Mouse (Mus musculus): Measurements from ENCODE around the gene Adck1. TPM values are rescaled to one million over a fixed set of nuclear protein-coding genes. Genes with fewer than 3 reads are reported as not detected.
A peak's percentile ranks its signal among the peaks of the same experiment; 100 is the strongest.

Adck1 gene
- total and polyA plus RNA-seq, 2 experiments from 2014 or later, result 40.1 to 48.7 TPM

DNA sequence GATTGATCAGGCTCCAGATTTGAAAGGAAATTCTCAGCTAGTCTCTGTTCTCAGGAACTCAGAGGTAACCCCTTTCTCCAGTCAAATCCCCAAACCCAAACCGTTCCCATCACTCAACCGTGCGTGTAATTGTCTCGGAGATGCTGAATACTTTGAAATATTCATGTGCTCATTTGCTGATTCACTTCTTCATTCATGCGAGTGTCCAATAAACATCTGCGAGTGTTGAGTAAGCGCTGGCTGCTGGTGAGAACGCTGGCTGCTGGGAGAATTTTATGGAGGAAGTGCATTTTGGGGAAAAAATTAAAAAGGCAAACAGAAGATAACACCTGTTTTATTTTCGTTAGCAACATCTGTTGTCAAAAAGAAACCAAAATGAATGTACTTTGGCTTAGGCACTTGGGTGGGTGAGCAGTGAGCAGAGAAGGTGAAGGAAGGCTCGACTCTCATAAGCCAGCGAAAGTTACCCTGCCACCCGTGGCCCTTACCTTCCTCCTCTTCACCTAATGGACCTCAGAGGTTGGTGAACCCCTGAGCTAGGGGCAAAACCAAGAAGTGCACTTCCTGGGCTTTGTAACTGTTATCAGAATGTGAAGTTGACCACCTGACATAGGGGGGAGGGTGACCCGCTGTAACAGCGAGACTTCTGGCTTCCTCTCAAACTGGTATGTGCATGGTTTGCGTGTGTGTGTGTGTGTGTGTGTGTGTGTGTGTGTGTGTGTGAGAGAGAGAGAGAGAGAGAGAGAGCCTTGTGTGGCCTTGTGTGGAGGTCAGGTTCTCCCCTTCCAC lies 76.8 kb downstream of the Adck1 start:
- DNase-seq (ENCODE audit: low spot score) (no peak), ATAC-seq (no peak)
- no peak overlapping the region for H3K9ac ChIP-seq (replicated peaks; ENCODE audit: low read length)
- no peak overlapping the region for H3K4me3 ChIP-seq (ENCODE audit: low read length)
- no peaks in the 10 kb centered on the region for H3K4me1 ChIP-seq (ENCODE audit: insufficient read depth, low read length)
- H3K4me2 ChIP-seq (ENCODE audit: low read depth, low read length), result no peak overlapping the region
- H3K36me3 ChIP-seq (ENCODE audit: insufficient read depth, low read length), result no peaks in the 10 kb centered on the region
- WGBS, result 74% methylated on average over 15 of the region's 15 CpGs
- no peaks in the 10 kb centered on the region for H3K9me3 ChIP-seq (ENCODE audit: low read length)
- no peak overlapping the region for H3K27ac ChIP-seq
- H3K27me3 ChIP-seq (ENCODE audit: insufficient read depth, low read length), result no peaks in the 10 kb centered on the region
- no peak for TF ChIP-seq CTCF (IDR thresholded peaks at IDR 0.05; ENCODE audit: low read depth)

DNA sequence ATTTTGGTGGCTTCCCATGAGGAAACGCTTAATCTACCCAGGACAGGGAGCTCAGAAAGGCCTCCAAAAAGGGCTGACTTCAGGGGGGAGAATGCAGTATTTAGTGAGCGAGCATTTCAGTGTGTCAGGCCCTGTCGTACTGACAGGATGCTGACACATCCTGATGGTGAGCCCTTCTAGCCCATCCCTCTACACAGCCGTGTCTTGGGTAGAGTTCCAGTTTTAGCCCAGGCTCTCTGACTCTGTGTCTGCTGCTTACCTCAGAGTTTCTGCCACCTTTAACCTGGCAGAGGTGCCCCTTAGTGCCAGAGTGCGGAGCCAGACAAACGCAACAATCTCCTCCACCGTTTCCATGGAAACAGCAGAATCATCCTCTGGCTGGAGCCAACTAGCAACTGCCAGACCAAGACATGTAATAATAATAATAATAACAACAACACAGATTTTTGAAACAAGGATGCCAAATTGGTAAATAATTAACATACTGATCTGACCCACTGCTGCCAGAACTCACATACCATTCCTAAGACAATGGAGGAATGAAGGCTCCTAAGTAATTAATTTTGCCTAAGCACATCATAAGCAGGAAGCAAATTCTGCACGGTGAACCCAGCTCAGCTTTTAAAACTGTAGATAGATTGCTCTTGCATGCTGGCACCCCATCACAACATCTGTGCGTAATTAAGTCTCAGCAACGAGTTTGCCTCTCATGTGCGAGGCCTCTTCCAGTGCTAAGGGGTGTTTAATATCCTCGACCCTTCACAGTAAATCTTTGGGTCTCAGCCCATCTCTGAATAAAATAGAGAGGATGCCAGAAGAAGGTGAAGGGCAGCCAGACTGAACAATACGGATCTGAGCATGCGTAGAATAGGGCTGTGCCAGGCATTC lies 81.8 kb downstream of the Adck1 start:
- Histone ChIP-seq H3K9ac (replicated peaks; ENCODE audit: low read length) (no peak overlapping the region), H3K27me3 (ENCODE audit: insufficient read depth, low read length) (no peaks in the 10 kb centered on the region), H3K4me2 (ENCODE audit: low read depth, low read length) (no peak overlapping the region), H3K27ac (peak overlapping the region; percentile 38; the same call in 1 of the 2 replicates), H3K36me3 (ENCODE audit: insufficient read depth, low read length) (no peaks in the 10 kb centered on the region), H3K4me1 (ENCODE audit: insufficient read depth, low read length) (no peaks in the 10 kb centered on the region; the same call in 1 of the 2 replicates), H3K4me3 (ENCODE audit: low read length) (no peak overlapping the region), H3K9me3 (ENCODE audit: low read length) (no peaks in the 10 kb centered on the region)
- 51% methylated on average over 14 of the region's 14 CpGs for WGBS
- no peak for TF ChIP-seq CTCF (IDR thresholded peaks at IDR 0.05; ENCODE audit: low read depth)
- DNase-seq (ENCODE audit: low spot score), result peak; percentile 57
- ATAC-seq, result peak; percentile 21; the same call in 1 of the 2 replicates

DNA sequence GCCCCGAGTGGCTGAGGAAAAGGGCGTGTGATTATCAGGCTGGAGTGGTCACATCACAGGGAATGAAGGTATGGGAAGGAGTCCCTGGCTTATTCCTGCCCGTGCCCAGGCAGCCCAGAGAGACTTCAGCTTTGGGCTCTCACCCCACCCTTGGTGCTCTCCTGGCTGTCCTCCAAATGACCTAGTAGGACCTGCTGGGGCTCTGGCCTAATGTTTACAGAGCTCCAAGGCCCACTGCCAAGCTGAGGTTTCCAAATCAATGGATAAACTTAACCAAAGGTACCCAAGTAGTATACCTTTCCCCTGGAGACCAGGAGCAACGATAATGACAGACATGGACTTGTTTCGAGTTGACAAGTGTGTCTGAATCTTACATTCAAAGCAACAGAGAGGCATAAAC lies 83.7 kb downstream of the Adck1 start:
- Histone ChIP-seq H3K27ac (no peak overlapping the region), H3K4me1 (ENCODE audit: insufficient read depth, low read length) (no peaks in the 10 kb centered on the region; the same call in 1 of the 2 replicates), H3K36me3 (ENCODE audit: insufficient read depth, low read length) (no peaks in the 10 kb centered on the region; the same call in 1 of the 2 replicates), H3K4me2 (ENCODE audit: low read depth, low read length) (no peak overlapping the region), H3K4me3 (ENCODE audit: low read length) (no peak overlapping the region), H3K9ac (replicated peaks; ENCODE audit: low read length) (no peak overlapping the region), H3K27me3 (ENCODE audit: insufficient read depth, low read length) (no peaks in the 10 kb centered on the region), H3K9me3 (ENCODE audit: low read length) (no peaks in the 10 kb centered on the region)
- TF ChIP-seq CTCF (IDR thresholded peaks at IDR 0.05; ENCODE audit: low read depth), result no peak
- ATAC-seq (no peak), DNase-seq (ENCODE audit: low spot score) (no peak)
- 77% methylated on average over 5 of the region's 5 CpGs for WGBS

DNA sequence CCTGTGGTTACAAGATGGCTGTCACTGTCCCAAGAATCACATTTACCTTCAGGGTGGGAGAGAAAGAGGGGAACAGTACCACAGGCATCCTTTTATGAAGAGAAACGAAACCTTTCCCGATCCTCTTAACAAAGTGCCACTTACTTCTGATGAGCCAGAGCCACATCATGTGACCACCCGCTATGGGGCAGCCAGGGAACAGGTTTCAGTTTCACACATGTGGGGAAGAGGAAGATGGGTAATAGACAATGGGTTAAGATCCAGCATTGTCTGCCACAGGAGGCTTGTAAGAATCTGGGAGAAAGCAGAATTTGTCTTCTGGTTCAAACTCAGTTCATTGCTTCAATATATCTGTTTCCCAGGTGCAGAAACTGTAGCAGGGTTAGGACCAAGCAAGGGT lies 85.1 kb downstream of the Adck1 start:
- no peak overlapping the region for H3K27ac ChIP-seq
- 93% methylated on average over 3 of the region's 3 CpGs for WGBS
- H3K4me3 ChIP-seq (ENCODE audit: low read length), result no peak overlapping the region
- ATAC-seq (no peak), DNase-seq (ENCODE audit: low spot score) (no peak)
- no peak overlapping the region for H3K4me2 ChIP-seq (ENCODE audit: low read depth, low read length)
- H3K9ac ChIP-seq (replicated peaks; ENCODE audit: low read length), result no peak overlapping the region
- H3K9me3 ChIP-seq (ENCODE audit: low read length), result no peaks in the 10 kb centered on the region
- no peaks in the 10 kb centered on the region; the same call in 1 of the 2 replicates for H3K4me1 ChIP-seq (ENCODE audit: insufficient read depth, low read length)
- H3K27me3 ChIP-seq (ENCODE audit: insufficient read depth, low read length), result no peaks in the 10 kb centered on the region
- TF ChIP-seq CTCF (IDR thresholded peaks at IDR 0.05; ENCODE audit: low read depth), result no peak
- no peaks in the 10 kb centered on the region; the same call in 1 of the 2 replicates for H3K36me3 ChIP-seq (ENCODE audit: insufficient read depth, low read length)

DNA sequence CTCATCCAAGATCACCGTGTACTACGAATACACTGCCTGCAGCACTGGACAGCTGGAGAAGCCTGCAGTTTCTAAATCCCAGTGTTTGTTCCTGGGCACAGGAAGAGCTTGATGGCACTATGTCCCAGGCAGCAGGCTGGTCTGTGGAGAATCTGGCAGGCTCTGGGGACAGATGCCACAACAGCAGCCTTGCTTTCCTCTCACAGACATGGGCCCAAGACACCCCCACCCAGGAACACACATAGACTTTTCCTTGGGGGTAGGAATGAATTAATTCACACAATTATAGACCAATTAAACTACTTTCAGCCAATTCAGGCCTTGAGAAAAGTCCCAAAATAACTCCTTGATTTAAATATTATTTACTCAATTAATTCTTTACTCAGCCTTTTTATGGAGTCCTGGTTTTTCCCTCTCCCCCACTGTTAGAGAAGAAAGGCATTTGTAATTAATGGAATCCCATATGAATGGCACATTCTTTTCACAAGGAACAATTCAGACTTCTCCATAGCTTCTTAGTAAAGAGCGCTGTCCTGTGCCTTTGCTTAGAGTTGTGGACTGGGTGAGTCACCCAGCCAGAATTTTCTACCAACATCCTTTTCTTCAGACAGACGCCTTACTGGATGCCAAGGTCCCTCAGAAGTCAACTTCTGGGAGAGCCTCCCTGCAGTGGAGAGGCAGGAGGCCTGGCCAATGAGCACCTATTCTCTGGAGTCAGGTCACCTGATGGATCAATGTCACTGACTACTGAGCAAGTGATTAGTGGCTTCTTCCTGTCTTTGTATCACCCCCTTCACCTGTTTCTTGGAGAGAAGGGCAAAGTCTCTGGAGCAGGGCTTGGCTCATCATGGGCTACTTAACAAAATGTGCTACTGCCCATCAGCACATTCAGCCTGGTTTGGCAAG lies 90.6 kb downstream of the Adck1 start:
- no peak overlapping the region for H3K4me2 ChIP-seq (ENCODE audit: low read depth, low read length)
- DNase-seq (ENCODE audit: low spot score) (no peak), ATAC-seq (no peak)
- 54% methylated on average over 4 of the region's 4 CpGs for WGBS
- H3K9me3 ChIP-seq (ENCODE audit: low read length), result no peaks in the 10 kb centered on the region
- no peak overlapping the region for H3K4me3 ChIP-seq (ENCODE audit: low read length)
- no peaks in the 10 kb centered on the region; the same call in 1 of the 2 replicates for H3K4me1 ChIP-seq (ENCODE audit: insufficient read depth, low read length)
- no peak overlapping the region for H3K27ac ChIP-seq
- TF ChIP-seq CTCF (IDR thresholded peaks at IDR 0.05; ENCODE audit: low read depth), result no peak
- H3K27me3 ChIP-seq (ENCODE audit: insufficient read depth, low read length), result no peaks in the 10 kb centered on the region
- no peak overlapping the region for H3K9ac ChIP-seq (replicated peaks; ENCODE audit: low read length)
- no peaks in the 10 kb centered on the region; the same call in 1 of the 2 replicates for H3K36me3 ChIP-seq (ENCODE audit: insufficient read depth, low read length)
